Mouse (Mus musculus): ENCODE data around the gene Tenm4.

Tenm4 gene

GRCm38 (mm10) chr7:96341479-96341878 is 170.4 kb downstream of the Tenm4 start:
- DNase-seq (ENCODE audit: low spot score), result no peak

DNA sequence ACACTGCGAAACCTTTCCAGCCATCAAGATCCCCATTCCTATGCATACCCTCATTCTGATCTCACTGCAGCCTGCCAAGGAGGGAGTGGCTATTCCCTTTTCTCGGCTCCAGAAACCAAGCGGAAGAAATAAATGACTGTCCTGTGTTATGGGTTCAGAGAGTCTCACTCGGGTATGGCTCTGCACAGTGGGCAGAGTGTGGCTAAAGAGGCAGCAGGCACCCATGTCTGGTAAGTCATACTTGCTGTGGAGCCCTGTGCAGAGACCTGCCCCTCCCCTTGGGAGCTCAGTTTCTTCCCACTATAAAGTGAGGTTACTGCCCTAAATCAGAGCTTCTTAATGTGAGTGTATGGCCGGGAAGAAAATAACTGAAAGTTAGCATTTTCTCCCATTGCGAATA is 171.9 kb downstream of the Tenm4 start:
- DNase-seq (ENCODE audit: low spot score), result no peak

DNA sequence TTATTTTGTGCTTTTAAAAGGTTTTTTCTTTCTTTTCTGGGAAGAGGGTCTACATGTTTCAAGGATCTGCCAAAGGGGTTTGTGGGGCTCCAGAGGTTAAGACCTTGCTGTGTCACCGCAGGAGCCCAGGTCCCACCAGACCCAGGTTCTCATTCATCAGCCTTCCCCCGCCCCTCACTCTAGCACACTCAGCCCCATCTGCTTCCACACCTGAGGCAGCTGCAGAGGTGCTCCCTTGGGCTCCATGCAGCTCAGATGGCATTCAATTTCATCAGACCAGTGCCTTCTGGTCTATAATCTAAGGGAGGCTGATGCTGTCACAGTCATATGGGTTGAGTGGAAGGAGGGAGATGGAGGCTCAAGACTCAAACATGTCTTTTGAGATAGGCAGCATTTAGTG is 172.6 kb downstream of the Tenm4 start:
- DNase-seq (ENCODE audit: low spot score), result no peak

- DNase-seq (ENCODE audit: low spot score), result no peak
These were observed 181.6 kb downstream of the Tenm4 start for GRCm38 (mm10) chr7:96352671-96353070.

GRCm38 (mm10) chr7:96356285-96356811 is 185.3 kb downstream of the Tenm4 start:
- no peak for DNase-seq (ENCODE audit: low spot score)

GRCm38 (mm10) chr7:96357550-96357949 is 186.5 kb downstream of the Tenm4 start:
- DNase-seq (ENCODE audit: low spot score), result no peak

DNA sequence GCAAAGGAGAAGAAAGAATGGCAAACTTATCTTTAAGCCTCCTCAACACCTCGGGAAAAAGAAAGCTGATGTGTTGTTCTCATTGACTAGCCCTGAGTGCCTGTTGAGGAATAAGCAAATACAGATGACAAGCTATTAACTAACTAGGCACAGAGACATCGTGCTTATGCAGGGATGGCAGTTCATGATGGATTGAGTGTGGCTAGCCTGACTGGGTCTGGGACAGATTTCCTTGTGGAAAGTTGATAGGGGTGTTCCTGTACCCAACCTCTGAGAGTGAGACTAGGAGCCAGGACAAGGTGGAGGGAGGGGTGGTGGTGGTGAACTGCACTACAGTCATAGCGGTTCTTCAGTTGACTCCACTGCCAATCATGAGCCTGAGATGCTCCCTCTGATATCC is 192.3 kb downstream of the Tenm4 start:
- DNase-seq (ENCODE audit: low spot score), result no peak

DNA sequence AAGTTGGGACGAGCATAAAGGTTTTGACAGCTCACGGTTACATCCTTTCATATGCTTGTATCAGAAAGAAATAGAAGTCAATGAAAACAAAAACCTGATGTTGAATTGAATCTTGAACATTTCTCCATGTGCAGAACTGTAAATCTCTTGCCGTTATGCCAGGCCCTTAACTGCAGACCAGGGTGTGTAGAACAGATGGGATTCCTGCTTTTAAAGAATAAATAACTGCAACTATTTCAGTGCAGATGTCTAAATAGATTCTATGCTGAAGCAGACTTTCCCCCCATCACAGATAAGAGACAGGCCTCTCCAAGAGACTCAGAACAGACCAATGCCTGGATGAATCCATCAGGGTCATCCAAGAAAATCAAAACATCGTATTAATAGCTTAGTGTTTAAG is 198.9 kb downstream of the Tenm4 start:
- no peak for DNase-seq (ENCODE audit: low spot score)

GRCm38 (mm10) chr7:96374004-96374663 is 203.1 kb downstream of the Tenm4 start:
- DNase-seq (ENCODE audit: low spot score), result peak; percentile 8

DNA sequence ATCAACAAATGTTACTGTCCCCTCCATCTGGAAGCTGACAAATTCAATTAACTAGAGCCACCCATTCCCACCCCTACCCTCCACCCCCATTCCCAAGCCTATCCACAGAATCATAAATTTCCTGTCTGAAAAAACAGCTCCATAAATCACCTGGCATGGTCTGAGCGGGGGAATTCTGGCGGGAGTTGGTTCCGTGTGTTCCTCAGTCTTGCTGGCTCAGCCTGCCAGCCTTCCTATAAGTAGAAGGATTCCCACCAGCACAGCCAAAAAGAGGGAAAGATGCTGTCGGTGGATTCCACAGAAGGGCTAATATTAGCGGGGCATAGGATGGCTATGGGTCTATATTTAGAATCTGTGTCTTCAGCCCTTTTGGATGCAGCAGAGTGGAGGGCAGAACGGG is 204.5 kb downstream of the Tenm4 start:
- DNase-seq (ENCODE audit: low spot score), result no peak

- no peak for DNase-seq (ENCODE audit: low spot score)
These were observed 212.9 kb downstream of the Tenm4 start for GRCm38 (mm10) chr7:96383686-96384528.

DNA sequence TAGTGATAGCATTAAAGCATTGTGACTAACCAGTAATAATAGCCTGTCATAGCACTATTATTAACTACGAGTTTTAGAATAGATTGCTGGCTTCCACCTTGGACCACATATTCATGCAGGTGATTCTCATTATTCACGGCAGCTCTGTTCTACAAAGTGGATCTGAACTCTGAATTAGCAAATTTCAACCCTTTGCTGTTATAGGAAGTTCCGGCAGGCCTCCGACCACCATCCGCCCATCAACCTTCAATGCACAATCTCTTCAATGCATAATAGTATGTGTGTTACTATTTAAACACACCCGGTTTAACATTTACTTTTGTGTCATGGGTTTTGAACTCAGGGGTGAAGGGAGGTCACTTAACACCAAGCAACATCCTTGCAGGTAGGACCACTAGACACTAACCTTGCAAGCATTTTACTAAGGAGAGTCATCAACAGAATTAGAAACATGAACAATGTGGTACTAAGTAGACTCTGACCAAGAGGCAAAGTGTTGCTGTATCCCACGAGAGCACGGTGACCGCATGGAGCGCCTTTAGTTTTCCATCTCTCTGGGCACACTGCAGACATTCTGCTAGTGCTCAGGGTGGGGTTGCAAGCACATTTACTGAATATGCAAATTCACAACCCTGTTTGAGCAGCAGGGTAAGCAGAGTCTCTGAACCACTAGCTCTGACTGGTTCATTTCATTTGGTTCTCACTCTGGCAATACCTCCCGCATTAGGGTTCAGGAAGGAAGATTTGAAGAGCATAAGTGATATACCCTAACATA is 213.9 kb downstream of the Tenm4 start:
- no peak for DNase-seq (ENCODE audit: low spot score)

GRCm38 (mm10) chr7:96385850-96386249 is 214.8 kb downstream of the Tenm4 start:
- no peak for DNase-seq (ENCODE audit: low spot score)

DNA sequence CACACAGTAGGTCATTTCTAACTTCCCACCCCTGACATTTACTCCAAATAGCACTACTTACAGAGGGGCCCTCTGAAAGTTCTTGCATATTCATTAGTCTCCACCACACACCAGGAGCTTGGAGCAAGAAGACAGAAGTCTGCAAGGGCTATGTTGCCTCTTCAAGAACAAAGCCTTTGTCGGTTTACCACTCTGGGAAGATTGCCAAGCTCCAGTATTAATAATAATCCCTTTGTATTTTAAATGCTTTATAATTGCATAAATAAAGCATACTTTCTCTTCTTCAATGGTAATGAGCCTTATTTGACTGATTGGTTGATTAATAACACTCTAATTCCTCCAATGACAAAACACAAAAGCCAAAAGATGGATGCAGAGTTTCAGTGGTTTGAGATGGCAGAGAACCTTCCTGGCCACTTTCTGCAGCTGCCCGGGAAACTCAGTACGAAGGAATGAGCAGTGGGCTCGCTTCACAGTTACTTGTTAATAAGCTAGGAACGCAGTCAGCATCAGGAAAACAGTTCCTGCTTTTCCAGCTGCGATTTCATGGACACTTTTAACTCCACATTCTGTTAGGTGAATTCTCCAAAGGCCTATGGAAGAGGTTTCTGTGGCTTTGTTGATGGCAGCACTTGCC is 219.1 kb downstream of the Tenm4 start:
- DNase-seq (ENCODE audit: low spot score), result no peak

DNA sequence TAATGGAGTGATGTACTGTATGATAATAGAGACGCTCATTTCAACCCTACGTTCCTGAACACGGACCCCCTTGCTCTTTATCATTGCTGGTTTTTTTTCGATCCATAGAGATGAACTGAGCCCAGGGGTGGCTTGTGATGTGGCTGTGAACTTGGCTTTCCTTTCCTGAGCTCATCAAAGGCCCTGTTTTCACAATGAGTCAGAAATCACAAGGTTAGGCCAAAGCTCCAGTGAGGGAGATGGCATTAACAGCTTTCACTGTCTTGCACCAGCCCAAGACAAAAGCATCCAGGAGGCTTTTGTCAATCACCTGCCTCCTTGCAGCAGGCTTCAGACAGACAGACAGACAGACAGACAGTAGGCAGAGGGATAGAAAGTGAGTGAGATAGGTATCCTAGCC is 219.8 kb downstream of the Tenm4 start:
- DNase-seq (ENCODE audit: low spot score), result no peak

DNA sequence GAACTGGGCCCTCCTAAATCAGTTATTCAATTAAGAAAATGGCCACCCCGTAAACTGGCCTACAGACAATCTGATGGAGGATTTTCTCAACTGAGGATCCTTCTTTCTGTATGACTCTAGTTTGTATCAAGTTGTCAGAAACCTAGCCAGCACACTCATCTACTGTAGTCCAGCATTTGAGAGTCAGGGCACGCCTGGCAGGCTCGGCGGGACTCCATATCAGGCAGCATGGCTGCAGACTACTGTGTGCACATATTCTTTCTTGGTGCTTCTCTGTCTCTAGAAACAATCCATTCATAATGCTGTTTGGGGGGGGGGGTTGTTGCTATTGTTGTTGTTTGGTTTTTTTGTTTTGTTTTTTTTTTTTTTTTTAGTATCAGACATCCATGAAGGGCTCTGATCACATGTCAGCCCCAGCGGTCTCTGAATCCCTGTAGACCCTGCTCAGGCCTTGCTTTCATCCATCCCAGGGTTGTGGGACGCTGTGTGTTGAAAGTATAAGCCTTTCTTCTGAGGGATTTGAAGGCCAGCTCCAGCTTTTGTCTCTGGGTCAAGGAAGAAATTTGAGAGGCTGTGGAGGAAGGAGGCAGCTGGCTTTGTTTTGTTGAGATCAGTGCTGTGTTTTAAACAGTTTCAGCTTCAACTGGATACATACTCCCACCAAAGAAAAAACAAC is 220.9 kb downstream of the Tenm4 start:
- no peak for DNase-seq (ENCODE audit: low spot score)

DNA sequence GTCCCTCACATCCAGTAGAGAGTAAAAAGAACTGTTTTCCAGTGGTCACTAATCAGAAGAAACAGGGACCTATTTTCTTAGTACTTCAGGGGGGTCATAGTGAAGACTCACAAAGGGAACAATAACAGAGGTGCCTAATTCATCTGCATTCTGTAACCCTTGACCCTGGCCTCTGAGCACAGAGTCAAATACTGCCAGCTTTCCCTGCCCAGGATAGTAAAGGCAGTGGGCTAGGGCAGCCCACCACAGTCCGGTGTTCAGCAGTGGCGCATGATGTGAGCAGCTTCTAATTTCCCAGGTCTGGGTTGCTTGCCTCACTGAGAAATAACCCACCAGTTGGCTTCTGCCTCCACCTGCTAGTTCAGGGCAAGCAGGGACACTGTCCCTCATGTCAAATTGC is 221.6 kb downstream of the Tenm4 start:
- no peak for DNase-seq (ENCODE audit: low spot score)

DNA sequence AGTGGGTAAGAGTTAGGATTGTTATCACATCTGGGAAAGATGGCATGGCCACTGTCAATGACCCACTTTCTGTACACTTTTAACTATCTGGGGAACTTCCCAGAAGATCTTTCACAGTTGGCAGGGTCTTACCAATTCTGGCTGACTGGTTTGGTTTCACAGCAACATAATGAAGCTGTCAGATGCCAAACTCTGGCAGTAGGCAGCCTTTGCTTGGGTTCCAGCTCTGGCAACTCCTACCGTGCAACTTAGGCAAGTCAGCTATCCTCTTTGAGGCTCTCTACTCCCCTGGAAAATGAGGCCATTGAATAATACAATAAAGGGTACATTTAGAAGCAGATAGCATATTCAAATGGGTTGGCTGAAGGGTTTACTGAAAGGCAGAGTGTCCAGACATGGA is 226.9 kb downstream of the Tenm4 start:
- no peak for DNase-seq (ENCODE audit: low spot score)

GRCm38 (mm10) chr7:96400411-96400810 is 229.4 kb downstream of the Tenm4 start:
- DNase-seq (ENCODE audit: low spot score), result no peak

DNA sequence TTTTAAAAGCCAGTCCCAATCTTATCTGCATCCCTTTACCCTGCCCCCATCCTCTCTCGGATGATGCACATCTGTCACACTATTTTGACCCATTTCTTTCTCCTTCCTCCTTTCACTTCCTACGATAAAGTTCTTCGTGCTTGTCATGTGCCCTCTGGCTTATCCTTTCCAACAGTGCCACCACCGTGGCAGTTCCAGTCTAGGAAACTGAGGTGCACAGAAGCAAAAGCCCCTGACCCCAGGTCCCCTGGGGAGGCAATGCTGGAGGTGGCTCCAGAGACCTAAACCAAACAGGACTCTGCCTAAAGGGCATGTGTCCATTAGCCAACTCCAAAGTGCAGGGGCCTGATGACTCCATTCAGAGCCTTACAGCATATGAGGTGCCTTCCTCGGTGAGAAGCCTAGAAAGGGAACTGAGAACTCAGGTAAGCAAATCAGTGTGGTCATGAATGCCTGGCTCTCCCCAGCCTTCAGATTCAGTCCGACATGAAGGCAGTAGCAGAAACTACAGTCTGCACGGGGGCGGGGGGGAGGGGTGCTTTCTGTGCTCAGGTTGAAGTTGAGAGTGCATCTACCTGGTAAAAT is 235.7 kb downstream of the Tenm4 start:
- DNase-seq (ENCODE audit: low spot score), result no peak

Measured in adipocyte (in vitro differentiated cells).